Mouse (Mus musculus) CD4-positive helper T cell, adult 2 months (primary cell): ENCODE data around the gene Olfr1303.

Experiments used
- DNase-seq: peaks from one replicate; pipeline ENCODE4 v3.0.0-alpha.2; 2012; ENCODE audit warnings: low read depth, missing footprints, low spot score

The Olfr1303 gene

DNA sequence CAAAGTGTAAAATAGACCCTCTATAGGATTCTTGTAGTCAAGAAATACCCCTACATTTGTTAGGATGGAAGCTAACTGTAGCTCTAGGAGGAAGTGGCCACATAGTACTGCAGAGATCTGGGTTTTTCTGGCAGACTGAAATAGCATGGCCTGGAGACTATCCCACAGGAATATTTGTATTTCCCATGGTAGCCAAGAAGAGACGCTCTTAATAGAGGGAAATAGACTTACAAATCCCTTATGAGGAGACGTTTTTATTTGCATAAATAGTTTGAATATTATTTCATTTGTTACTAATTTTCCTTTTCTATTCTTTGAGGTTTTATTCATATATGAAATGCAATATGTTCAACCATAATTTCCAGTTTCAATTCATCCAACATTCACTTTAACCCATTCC lies at the start of gene Olfr1303:
Gene Olfr1303 (minus strand): TSS at position 101 of the 400 bp plus-strand sequence.
- no peak for DNase-seq

DNA sequence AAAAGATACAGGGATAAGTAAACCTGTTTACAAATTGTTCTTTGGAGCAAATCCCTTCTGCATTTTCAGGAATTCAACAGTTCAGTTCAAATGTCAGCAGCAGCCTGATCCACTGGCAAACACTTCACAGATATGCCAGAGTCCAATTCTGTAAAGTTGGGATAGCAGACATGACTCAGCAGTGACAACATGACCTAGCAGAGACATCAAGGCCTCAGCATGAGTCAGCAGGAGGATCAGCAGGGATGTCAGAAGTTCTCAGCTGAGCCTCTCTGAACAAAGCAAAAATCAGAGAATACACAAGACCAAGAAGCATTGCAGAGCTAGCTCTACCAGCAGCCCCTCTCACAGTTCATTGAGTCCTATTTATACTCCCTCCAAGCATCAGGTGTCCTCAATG lies 7.2 kb downstream of the Olfr1303 start:
- DNase-seq, result no peak

DNA sequence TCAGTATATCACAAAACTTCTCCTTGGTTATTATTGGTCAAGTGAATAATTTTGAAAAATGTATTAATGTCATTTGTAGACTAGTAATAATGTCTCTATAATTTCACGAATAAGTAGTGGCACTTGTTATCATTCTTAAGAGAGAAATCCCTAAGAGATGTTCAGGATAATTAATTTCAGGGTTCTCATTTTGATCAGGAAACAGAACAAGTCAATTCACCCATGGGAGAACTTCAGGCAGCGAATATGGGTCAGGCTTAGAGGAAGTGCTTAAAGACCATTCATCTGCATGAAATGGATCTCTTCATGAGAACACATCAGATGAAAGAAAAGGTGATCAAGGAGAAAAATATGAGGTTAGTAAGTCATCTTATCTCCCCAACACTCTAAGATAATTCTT lies 43.0 kb downstream of the Olfr1303 start, which contains the start of gene Olfr1302:
Gene Olfr1302 (plus strand): TSS at position 301 of the 400 bp plus-strand sequence.
- DNase-seq, result no peak
